Mouse (Mus musculus) ES-Bruce4 (cell line): ENCODE data around the gene Maml2. TPM values are rescaled to one million over a fixed set of nuclear protein-coding genes. Genes with fewer than 3 reads are reported as not detected.

Experiments used
- H3K27ac ChIP-seq: 2 replicates; pipeline ENCODE4 v1.5.1; 2012; ENCODE audit warnings: low read length, inconsistent platforms; ENCODE audit not compliant: insufficient read depth
- H3K27me3 ChIP-seq: 2 replicates; pipeline ENCODE4 v1.6.1; 2012; ENCODE audit warnings: mild to moderate bottlenecking, low read length, inconsistent platforms; ENCODE audit not compliant: control insufficient read depth, poor library complexity, insufficient read depth, severe bottlenecking
- H3K36me3 ChIP-seq: 2 replicates; pipeline ENCODE4 v1.6.1; 2012; ENCODE audit warnings: inconsistent platforms, mild to moderate bottlenecking, low read length, moderate library complexity; ENCODE audit not compliant: control insufficient read depth, poor library complexity, insufficient read depth, severe bottlenecking
- H3K4me1 ChIP-seq: one replicate; pipeline ENCODE4 v1.8.1; 2011; ENCODE audit warnings: low read length; ENCODE audit not compliant: control insufficient read depth, insufficient read depth
- H3K4me3 ChIP-seq: 2 replicates; pipeline ENCODE4 v1.5.1; 2011; ENCODE audit warnings: low read depth, mild to moderate bottlenecking, low read length
- H3K9ac ChIP-seq: 2 replicates; pipeline ENCODE4 v1.6.1; 2012; ENCODE audit warnings: low read depth, mild to moderate bottlenecking, inconsistent platforms; ENCODE audit not compliant: poor library complexity, severe bottlenecking
- H3K9me3 ChIP-seq: replicated peaks from 2 replicates; pipeline ENCODE4 v1.6.1; 2012; ENCODE audit warnings: mild to moderate bottlenecking, low read length, inconsistent platforms; ENCODE audit not compliant: control insufficient read depth, poor library complexity, insufficient read depth, severe bottlenecking
- CTCF ChIP-seq: IDR thresholded peaks from one replicate; pipeline ENCODE4 v1.8.1; 2011; ENCODE audit warnings: low read depth, low read length
- EP300 ChIP-seq: IDR thresholded peaks from 2 replicates; pipeline ENCODE4 v1.6.1; 2011; ENCODE audit warnings: low read depth, low read length; ENCODE audit not compliant: insufficient read depth
- POLR2A ChIP-seq: IDR thresholded peaks from one replicate; pipeline ENCODE4 v1.8.1; 2011; ENCODE audit warnings: low read length; ENCODE audit not compliant: insufficient read depth
- polyA plus RNA-seq: library from polyadenylated mRNA; stranded (reverse); fragments of >200 nt; gene quantifications from 2 replicates; pipeline ENCODE4 v1.2.4, GENCODE M21; 2011; ENCODE audit warnings: low read depth; ENCODE audit not compliant: missing spikeins, insufficient read depth, insufficient read length

Maml2 gene
- polyA plus RNA-seq, 1 experiment = 1.4 TPM

- TF ChIP-seq POLR2A (no peak), EP300 (no peak), CTCF (no peak)
- Histone ChIP-seq H3K36me3 (no peaks in the 10 kb centered on the region), H3K27me3 (no peaks in the 10 kb centered on the region), H3K9me3 (no peaks in the 10 kb centered on the region), H3K27ac (no peak overlapping the region), H3K9ac (no peak overlapping the region), H3K4me3 (no peak overlapping the region), H3K4me1 (no peaks in the 10 kb centered on the region)
These were observed 302.0 kb downstream of the Maml2 start for GRCm38 (mm10) chr9:13599800-13600199.

GRCm38 (mm10) chr9:13601729-13602128, 304.0 kb downstream of the Maml2 start:
- H3K4me3 ChIP-seq = no peak overlapping the region
- H3K36me3 ChIP-seq = no peaks in the 10 kb centered on the region
- no peaks in the 10 kb centered on the region for H3K9me3 ChIP-seq
- H3K27me3 ChIP-seq = no peaks in the 10 kb centered on the region
- no peak overlapping the region for H3K9ac ChIP-seq
- H3K4me1 ChIP-seq = no peaks in the 10 kb centered on the region
- no peak overlapping the region for H3K27ac ChIP-seq
- TF ChIP-seq CTCF (no peak), EP300 (no peak), POLR2A (no peak)

- H3K9ac ChIP-seq = no peak overlapping the region
- H3K27me3 ChIP-seq = no peaks in the 10 kb centered on the region
- no peak overlapping the region for H3K4me3 ChIP-seq
- H3K9me3 ChIP-seq = no peaks in the 10 kb centered on the region
- H3K4me1 ChIP-seq = no peaks in the 10 kb centered on the region
- TF ChIP-seq EP300 = no peak
- no peak for TF ChIP-seq CTCF
- no peak for TF ChIP-seq POLR2A
- no peak overlapping the region for H3K27ac ChIP-seq
- H3K36me3 ChIP-seq = no peaks in the 10 kb centered on the region
These were observed 305.9 kb downstream of the Maml2 start for GRCm38 (mm10) chr9:13603533-13604143.

- no peak for TF ChIP-seq CTCF
- TF ChIP-seq POLR2A = no peak
- TF ChIP-seq EP300 = no peak
- no peaks in the 10 kb centered on the region for H3K27me3 ChIP-seq
These were observed 309.9 kb downstream of the Maml2 start for GRCm38 (mm10) chr9:13607609-13608185.

GRCm38 (mm10) chr9:13608532-13609071, 310.8 kb downstream of the Maml2 start:
- H3K27ac ChIP-seq = no peak overlapping the region
- no peaks in the 10 kb centered on the region for H3K27me3 ChIP-seq
- no peak overlapping the region for H3K4me3 ChIP-seq
- H3K36me3 ChIP-seq = no peaks in the 10 kb centered on the region
- H3K9me3 ChIP-seq = peaks cover 5% of the 10 kb centered on the region; the same call in 1 of the 2 replicates
- H3K9ac ChIP-seq = no peak overlapping the region
- TF ChIP-seq EP300 (no peak), POLR2A (no peak), CTCF (no peak)
- H3K4me1 ChIP-seq = no peaks in the 10 kb centered on the region

More at GRCm38 (mm10) chr9:13607609-13608185, 309.9 kb downstream of the Maml2 start:
- no peak overlapping the region for H3K9ac ChIP-seq
- no peak overlapping the region for H3K27ac ChIP-seq
- H3K4me1 ChIP-seq = no peaks in the 10 kb centered on the region
- no peak overlapping the region for H3K4me3 ChIP-seq
- no peaks in the 10 kb centered on the region for H3K36me3 ChIP-seq
- H3K9me3 ChIP-seq = peaks cover 5% of the 10 kb centered on the region; the same call in 1 of the 2 replicates

GRCm38 (mm10) chr9:13611561-13611960, 313.8 kb downstream of the Maml2 start:
- Histone ChIP-seq H3K9ac (no peak overlapping the region), H3K27ac (no peak overlapping the region)
- TF ChIP-seq EP300 (no peak), POLR2A (no peak), CTCF (no peak)

More at GRCm38 (mm10) chr9:13611561-13611960, 313.8 kb downstream of the Maml2 start:
- Histone ChIP-seq H3K27me3 (no peaks in the 10 kb centered on the region; the same call in 1 of the 2 replicates), H3K4me3 (no peak overlapping the region), H3K4me1 (peaks cover 2% of the 10 kb centered on the region), H3K9me3 (peaks cover 5% of the 10 kb centered on the region; the same call in 1 of the 2 replicates), H3K36me3 (no peaks in the 10 kb centered on the region)
